Mouse (Mus musculus) spleen, adult 10 weeks (tissue): Measurements from ENCODE around the gene Sirpb1b. TPM values are rescaled to one million over a fixed set of nuclear protein-coding genes. Genes with fewer than 3 reads are reported as not detected.

Source experiments
- polyA plus RNA-seq: library from polyadenylated mRNA; stranded (reverse); fragments of 350-450 nt; fragmentation: Illumina TruSeq; extraction: RNeasy Lipid Tissue Mini Kit (QIAGEN cat#74804); gene quantifications from one replicate; pipeline ENCODE4 v1.2.3, GENCODE M21; 2015; ENCODE audit warnings: low replicate concordance; ENCODE audit not compliant: insufficient read depth

The Sirpb1b gene
- 20.6 TPM for polyA plus RNA-seq

GRCm38 (mm10) chr3:15574887-15575286 is at the start of gene Sirpb1b:
Gene Sirpb1b (minus strand): TSS chr3:15575065.

Other genes with a start within 250 kb of the Sirpb1b start
- gene Gm9733, start 242.8 kb downstream of the Sirpb1b start, polyA plus RNA-seq, result 20.2 TPM
- gene Sirpb1a, start 148.5 kb downstream of the Sirpb1b start, polyA plus RNA-seq, result 53.8 TPM